Mouse (Mus musculus): Measurements from ENCODE around the gene Cela2a. TPM values are rescaled to one million over a fixed set of nuclear protein-coding genes. Genes with fewer than 3 reads are reported as not detected.
A peak's percentile ranks its signal among the peaks of the same experiment; 100 is the strongest.

Gene Cela2a
- polyA plus RNA-seq, 1 experiment, result 0.29 TPM

DNA sequence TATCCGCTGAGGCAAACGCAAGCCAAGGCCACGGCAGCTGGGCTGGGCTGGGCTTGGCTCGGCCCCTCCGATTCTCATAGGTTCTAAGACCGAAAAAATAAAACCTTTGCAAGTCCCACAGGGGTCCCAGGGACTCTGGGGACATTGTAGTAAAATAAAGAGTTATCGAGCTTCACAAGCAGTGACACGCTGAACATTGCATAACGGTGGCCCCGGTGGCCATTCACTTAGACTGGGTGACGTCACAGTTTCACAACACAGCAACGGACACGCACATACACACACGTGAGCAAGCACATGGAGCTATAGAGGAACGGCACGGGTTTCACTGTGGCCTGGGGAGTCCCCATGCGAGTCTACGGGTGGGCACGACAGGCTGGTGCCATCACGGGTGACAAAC is 32.5 kb upstream of the Cela2a start:
- no peak for DNase-seq (ENCODE audit: low spot score)

DNA sequence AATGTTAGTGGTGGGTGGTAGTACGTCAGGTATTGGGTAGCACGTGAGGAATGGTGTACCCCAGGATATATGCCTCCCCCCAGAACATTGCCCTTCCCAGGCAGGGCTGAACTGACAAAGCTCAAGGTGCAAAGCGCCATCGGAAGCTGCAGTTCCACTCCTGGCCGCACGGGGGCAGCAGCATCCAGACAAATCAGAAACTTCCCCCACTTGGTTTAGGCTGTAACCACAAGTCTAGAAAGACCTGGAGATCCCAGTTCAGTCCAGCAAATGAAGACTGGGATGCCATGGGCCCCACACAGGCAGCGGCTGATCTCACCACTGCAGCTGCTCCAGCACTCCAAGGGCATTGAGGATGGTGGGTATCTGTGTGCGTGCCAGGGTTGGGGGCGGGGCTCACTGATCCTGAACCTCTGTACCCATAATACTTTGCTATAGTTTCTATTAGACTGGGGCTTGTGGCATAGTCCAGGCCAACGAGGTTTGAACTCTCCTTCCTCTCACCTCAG is 31.5 kb upstream of the Cela2a start:
- DNase-seq (ENCODE audit: low spot score), result peak; percentile 74

DNA sequence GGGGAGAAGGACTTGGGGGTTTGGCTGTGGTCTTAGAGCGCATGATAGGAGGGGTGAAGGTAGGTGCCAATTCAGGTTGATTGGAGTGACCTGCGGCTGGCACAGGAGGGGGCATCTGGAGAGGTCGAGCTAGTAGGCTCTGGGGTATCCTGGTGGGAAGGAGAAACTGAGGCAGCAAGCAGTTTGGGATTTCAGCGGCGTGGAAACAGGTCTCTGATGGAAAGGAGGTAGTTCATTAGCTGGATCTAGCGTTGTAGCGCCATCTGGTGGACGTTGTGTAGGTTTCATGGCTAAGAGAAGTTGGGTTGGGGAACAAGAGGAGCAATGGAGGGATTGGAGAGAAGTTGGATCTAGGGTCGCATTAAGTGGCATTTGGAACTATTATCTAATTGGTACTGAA is 27.5 kb upstream of the Cela2a start:
- no peak for DNase-seq (ENCODE audit: low spot score)

DNA sequence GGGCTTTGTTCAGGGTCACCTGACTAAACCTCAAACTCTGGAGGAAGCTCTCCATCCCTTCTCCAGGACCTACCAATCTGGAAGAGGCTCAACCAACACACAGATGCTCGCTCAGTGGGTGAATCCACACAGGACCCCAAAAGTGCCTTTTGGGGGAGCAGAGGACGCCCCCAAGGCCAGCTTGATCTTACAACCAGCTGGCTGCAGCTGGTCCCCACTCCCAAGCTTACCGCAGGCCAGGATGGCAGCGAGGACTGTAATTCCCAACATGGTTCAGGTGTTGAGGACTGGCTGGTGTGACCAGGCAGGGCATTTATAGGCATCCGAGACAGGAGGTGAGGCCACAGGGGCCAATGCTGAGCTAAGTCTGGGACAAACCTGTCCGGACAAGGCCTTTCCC is 20.0 kb upstream of the Cela2a start, which contains the start of gene Ctrc:
TSS of gene Ctrc (minus strand) at position 361 of the 400 bp plus-strand sequence.
- DNase-seq (ENCODE audit: low spot score), result no peak

DNA sequence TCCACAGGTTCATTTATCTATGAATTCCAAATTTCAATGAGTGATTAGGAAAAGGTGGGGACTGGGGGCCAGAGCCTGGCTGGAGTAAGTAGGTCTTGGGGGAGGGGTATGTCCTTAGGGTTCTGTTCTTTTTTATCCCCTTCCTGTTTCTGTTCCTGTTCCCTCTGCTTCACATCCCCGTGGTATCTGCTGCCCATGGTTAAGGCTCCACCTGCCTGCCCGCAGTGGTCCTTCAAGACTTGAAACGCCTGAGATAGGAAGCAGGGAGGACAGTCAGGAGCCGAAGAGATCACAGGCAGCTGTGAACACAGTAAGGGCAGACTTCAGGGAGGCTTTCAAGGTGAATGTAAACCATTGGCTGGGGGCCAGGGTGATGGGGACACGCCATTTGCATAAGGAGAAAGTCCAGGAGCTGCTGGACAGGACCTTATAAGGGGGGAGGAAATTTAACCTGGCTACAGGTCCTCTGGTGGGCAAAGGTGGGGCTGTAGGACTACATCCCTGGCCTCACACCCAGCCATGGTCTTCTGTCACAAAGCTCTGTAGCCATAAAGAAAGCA is 8.7 kb upstream of the Cela2a start:
- DNase-seq (ENCODE audit: low spot score), result no peak

DNA sequence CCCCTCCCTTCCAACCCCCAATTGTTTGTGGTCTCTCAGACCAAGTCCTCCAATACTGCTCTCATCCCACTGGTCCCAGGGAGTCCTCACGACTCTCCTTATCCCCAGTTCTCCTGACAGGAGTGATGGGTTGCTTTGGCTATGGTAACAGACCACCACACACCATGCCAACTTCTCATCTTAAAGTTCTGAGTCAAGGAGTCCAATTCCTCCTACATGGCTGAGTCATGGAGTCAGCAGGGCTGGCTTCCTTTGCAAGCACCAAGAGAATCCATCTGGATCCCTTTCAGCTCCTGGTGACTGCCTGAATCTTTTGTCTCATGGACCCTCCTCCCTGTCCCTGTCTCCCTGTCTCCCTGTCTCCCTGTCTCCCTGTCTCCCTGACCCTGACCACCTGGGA is 8.0 kb upstream of the Cela2a start:
- DNase-seq (ENCODE audit: low spot score), result no peak

DNA sequence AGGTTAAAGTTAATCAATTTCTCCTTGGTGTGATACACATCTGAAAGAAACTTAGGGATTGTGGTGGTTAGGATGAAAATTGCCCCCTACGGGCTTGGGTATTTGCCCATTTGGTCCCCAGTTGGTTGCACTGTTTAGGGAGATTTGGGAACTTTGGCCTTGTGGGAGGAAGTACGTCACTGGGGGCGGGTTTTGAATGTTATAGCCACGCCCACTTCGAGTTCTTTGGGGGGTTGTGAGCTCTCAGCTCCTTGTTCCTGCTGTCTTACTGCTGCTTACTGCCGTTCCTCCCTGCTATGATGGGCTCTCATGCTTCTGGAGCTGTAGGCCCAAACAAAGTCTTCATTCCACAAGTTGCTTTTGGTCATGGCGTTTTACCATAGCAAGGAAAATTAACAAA is 5.4 kb upstream of the Cela2a start:
- no peak for DNase-seq (ENCODE audit: low spot score)

DNA sequence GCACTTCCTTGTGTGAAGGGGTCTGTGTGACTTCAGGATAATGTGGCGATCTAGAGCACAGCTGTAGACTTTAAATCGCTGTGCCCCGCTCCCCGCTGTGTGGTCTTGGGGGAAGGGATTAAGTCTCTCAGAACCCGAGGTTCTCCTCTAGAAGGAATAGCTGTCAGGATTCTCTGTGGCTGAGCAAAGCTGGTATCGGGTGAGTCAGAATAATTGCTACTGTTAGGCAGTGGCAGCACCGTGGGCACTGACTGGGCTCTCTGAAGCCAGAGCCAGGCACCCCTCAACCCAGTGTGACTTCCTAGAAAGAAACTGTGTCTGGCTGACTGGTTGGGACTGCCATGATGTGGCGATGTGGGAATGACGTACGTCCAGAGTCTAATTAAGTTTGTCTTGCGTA is 4.4 kb upstream of the Cela2a start:
- DNase-seq (ENCODE audit: low spot score), result no peak

DNA sequence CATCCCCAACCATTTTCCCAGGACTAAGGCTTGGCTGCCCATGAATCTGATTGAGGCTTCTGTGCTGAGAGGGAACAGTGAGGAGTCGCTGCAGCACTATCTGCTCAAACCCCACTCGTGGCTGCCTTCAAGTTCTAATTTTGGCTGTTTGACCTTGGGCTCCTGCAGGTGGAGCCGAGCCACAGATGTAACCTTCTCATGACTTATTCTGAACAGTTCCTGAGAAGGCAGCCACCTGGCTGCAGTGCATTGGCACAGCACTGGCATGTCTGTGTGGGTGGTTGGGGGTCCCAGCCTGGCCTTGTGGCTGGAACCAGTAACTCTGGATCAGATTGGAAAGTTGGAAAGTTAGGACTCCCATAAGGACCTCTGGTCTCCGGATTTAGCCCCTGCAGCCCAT is 2.2 kb upstream of the Cela2a start:
- no peak for DNase-seq (ENCODE audit: low spot score)

DNA sequence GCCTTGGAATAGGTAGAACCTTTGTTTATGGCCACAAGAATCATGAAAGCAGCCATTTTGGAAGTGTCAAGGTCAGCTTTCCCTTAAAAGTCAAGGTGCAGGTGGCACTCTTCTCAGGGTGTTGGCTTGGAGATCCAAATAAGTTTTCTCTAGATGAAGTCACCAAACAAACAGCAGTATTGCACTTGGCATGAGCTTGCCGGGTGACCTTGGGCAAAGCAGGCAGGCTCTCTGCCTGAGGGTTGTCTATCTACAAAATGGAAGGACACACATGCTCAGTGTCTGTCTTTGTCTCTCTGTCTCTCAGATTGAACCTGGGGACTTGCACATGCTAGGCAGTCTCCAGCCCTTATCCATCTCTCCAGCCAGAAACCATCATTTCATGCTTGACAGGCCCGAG is 1.4 kb upstream of the Cela2a start:
- no peak for DNase-seq (ENCODE audit: low spot score)

DNA sequence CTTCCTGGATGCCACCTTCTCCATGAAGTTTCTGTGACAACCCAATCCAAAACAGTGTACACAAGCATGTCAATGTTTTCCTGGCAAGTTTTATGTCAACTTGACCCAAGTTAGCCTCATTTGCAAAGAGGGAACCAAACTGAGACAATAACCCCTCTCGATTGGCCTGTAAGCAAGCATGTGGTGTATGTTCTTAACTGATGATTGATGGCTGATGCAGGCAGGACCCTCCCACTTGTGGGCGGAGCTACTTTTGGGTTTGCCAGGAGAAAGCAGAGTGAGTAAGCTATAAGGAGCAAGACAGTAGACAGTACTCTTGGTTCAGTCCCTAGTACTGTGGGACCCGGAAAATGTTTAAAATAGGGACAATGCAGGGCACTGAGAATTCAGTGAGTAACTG is 3.0 kb downstream of the Cela2a start:
- DNase-seq (ENCODE audit: low spot score), result no peak

DNA sequence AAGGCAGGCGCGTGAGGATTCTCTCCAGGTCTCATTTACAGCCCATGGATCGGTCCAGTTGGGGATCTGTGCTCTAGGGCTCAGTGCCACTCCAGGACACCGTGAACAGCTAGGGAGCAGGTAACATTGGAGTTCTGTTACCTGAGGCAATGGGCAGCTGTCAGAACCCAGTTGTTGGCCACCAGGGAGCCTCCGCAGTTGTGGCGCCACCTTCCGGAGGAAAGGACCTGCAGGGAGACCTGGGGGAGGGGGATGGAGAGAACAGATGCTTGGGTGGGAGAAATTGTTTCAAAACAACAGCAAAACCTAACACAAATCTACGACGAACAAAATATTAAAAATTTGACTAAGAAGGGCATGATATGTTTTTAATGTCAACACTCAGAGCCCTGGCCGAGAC is 3.9 kb downstream of the Cela2a start:
- no peak for DNase-seq (ENCODE audit: low spot score)

DNA sequence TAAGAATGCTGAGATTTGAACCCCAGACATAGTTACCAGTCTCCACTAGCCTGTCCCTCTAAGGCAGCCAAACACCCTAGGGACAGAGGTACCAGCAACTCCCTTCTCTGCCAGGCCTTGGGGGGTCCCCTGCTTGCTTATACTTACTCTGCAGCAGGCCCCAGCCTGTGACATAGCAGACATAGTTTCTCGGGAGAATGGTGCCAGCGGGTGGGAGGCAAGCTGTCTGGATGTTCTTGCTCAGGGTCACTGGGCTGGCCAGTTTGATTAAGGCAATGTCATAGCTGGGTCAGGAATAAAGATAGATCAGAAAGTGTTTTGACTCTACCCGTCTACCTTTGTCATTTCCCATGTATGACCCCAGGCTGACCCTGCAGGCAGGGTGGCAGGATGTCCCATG is 4.8 kb downstream of the Cela2a start:
- DNase-seq (ENCODE audit: low spot score), result no peak

DNA sequence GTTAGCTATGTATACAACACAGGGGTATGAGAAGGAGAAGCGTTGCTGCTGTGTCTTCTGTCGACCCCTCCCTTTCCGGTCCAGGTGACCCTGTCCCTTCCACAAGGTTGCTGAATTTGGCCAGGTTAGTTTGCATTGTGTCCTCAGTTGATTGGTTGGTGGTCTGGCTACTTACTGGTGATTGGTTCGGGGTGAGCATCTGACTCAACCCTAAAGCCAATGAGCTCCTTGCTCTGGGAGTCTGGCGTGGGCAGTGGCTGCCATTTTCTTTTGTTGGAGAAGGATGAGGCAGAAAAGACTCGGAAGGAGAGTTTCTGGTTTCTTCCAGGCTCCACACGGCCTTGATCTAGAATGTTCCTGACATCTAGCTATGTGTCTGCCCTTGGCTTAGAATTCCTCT is 6.6 kb downstream of the Cela2a start:
- DNase-seq (ENCODE audit: low spot score), result no peak

DNA sequence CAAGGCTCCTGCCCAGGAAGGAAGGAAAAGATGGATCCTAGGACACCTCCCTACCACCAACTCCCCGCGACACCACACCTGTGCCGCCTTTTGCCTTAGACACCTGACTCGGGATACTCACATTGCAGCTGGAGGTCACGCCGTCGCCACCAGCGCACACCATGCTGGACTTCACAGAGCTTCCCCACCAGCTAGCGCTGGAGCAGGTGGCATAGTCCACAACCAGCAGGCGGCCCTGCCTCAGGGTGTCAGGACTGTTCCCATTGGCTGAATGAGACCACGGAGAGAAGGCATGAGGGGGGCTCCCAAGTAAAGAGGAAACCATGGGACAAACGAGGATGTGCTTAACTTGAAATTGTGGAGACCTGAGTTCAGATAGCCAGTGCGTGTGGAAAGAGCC is 7.1 kb downstream of the Cela2a start:
- DNase-seq (ENCODE audit: low spot score), result no peak

DNA sequence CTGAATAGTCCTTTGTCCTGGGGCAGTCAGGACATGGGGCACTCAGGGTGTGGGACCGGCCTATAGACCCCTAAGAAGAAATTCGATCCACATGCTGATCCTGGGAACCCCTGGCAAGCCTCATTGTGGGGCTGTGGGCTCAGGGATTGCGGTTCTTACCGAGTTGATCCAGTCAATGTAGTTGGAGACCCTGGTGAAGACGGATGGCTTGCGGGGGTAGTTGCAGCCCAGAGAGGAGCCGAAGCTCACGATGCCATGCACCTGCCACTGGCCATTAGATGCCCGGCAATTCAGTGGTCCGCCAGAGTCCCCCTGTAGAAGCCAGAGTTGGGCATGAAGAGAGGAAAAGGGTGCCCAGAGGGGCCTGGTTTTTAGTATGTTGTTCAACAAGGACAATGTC is 8.3 kb downstream of the Cela2a start:
- no peak for DNase-seq (ENCODE audit: low spot score)

DNA sequence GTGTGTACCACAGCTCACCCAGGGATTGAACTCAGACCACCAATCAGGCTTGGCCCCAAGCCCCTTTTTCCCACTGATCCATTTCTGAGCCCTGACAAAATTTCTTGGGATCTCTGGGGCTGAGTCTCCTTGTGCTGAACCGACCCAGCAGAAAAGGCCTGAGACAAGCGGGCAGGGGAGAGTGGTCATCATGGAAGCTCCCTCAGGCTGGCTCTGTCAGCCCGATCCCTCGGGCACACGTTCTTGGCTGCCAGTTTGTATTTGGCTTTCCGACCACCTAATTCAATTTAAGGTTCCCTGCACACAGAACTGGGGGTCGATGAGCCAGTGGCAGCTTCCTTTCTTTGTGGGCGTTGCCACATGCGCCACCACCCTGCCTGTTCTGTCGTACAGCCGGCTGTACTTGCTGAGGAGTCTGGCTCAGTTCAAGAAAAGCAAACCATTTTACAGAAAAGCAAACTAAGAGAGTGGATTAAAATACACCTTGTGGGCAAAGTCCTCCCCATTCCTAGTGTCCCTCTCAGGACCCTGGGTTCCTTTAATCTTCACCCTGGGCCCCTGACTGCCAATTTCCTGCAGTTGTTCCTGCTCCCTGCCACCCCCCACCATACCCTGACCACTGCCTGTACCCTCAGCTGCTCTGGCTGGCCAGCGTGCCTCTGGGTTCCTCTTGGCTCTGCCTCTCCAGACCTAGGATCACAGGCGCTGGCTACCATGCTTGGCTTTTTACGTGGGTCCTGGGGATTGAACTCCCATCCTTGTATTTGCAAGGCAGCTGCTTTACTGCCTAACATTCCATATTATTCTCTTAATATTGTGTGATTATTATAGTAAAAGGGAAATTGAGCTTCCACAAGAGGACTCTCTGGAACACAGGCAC is 8.9 kb downstream of the Cela2a start:
- no peak for DNase-seq (ENCODE audit: low spot score)

DNA sequence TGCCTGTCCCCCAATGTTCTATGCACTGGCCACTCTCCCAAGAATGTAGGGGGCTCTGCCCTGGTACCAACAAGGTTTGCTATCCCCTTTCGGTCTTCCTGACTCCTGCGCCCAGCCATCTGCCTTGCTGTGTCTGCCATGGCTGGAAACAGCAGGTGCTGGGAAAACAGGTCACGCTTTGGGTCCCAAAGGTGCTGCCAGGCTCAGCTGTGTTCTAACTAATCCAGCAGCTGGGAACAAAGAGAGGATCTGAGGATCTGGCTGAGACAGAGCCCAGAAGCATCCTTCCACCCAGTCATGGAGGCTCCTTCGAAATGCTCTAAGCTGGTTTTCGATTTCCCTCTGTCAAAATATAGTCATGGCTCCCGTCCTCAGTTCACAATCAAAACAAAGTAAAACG is 9.7 kb downstream of the Cela2a start:
- DNase-seq (ENCODE audit: low spot score), result no peak

DNA sequence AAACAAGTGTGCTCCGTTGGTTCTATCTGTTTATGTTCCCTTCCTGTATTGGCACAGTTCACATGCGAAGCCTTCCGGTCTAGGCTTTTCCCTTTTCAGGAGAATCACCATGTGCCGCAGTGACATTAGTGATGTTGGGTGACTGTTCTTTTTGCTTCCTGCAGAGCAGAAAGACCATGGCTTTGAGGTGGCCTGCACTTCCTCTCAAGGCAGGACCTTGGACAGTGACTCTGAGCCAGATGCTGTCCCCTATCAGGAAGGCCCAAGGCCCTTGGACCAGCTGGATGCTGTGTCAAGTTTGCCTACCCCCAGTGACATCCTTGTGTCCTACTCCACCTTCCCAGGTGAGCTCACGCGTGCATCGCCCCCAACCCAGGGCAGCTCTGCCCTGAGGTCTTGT is 14.6 kb downstream of the Cela2a start:
- no peak for DNase-seq (ENCODE audit: low spot score)

DNA sequence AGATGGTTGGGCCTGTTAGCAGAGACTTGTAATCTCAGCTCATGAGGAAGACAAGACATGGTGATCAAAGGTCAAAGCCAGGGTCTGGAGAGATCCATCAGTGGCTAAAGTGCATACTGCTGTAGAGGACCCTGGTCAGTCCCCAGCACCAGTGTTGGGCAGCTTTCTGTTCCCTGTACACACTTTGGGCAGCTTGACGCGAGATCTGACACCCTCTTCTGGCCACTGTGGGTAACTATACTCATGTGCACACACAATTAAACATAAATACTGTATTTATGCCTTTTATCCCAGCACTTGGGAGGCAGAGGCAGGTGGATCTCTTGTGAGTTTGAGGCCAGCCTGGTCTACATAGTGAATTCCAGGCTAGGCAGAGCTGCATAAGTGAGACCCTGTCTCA is 15.0 kb downstream of the Cela2a start:
- no peak for DNase-seq (ENCODE audit: low spot score)

DNA sequence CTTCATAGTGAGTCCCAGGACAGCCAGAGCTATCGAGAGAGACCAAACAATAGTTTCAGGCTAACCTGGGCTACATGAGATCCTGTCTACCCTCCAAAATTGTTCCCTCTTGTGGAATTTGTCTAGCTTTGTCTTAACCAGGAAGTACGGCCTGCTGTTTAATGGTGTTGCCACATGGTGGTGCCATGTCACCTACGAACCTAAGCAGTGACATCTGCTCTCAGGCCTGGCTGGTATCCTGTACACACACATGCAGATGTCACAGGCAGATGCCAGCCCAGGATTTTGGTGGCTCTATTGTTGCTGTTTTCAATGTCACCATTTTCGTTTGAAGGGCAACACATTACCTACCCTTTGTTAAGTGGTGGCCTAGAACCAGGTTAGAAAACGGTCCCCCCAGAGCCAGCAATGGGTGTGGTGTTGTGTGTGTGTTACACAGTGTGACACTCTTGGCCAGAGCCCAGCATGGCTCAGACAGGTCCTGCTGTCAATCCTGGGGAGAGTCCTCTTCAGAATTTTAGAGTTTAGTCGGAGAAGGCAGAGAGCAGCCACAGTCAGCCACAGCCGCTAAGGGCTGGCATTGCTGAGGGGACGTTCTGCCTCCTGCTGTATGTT is 16.0 kb downstream of the Cela2a start:
- no peak for DNase-seq (ENCODE audit: low spot score)

DNA sequence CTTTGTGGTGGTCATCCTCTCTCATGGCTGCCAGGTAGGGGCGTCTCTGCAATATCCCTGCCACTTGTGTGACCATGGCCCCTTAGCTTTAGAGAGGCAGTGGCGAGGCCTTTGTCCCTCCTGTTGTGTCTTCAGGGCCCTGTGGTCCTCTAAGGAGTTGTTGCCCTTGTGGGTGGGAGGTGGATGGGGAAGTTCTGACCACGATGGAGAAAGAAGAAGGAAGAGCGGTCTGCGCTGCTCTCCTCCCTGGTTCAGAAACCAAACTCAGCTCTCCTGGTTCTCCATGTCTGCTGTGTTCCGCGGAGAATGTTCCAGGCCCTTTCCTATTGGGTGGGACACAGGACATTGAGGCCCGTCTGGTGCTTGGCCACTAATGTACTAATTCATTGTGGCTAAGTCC is 20.1 kb downstream of the Cela2a start:
- no peak for DNase-seq (ENCODE audit: low spot score)

DNA sequence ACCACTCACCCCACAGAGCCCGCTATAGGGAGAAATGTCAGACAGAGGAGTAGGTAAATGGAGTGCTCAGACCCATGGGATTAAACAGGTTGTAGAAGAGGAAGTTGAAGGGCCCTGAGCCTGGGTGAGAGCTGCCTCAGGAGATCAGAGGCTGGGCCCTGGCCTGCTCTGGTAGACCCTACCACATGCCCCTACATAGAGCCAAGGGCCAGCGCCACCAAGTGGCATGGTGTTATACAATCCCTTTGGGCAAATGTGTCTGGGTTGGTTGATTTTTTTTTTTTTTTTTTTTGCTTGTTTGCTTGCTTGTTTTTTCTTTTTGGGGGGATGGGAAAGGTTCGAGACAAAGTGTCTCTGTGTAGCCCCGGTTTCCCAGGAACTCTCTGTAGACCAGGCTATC is 21.9 kb downstream of the Cela2a start:
- DNase-seq (ENCODE audit: low spot score), result no peak
